Mouse (Mus musculus) MEL (cell line): ENCODE measurements around the gene Ghrl. TPM values are rescaled to one million over a fixed set of nuclear protein-coding genes. Genes with fewer than 3 reads are reported as not detected.

Source experiments
- DNase-seq: peaks from one replicate; pipeline ENCODE4 v3.0.0; 2011; ENCODE audit warnings: low read depth, low spot score
- H3K27ac ChIP-seq: 2 replicates; pipeline ENCODE4 v1.5.1; 2012; ENCODE audit warnings: low read depth, mild to moderate bottlenecking, control low read depth, low read length, moderate library complexity; ENCODE audit not compliant: control insufficient read depth
- H3K27me3 ChIP-seq, 2 experiments: fragments of 150-350 bp in 1 of 2; sonication (generic) in 1 of 2; 2 replicates each; pipeline ENCODE4 v1.6.1; 2012; ENCODE audit warnings: low read length in 2 of 2, mild to moderate bottlenecking in 2 of 2, improper control_type of control experiment in 1 of 2, moderate library complexity in 1 of 2; ENCODE audit not compliant: insufficient read depth in 2 of 2, control insufficient read depth in 1 of 2
- H3K36me3 ChIP-seq, 2 experiments: 2 replicates each; pipeline ENCODE4 v1.6.1; 2012 to 2014; ENCODE audit warnings: low read length in 2 of 2, improper control_type of control experiment in 1 of 2, inconsistent platforms in 1 of 2, mild to moderate bottlenecking in 1 of 2; ENCODE audit not compliant: insufficient read depth in 2 of 2, control insufficient read depth in 1 of 2
- H3K4me1 ChIP-seq, 2 experiments: fragments of 150-350 bp in 1 of 2; sonication (generic) in 1 of 2; 2 replicates each; pipeline ENCODE4 v1.6.1; 2012; ENCODE audit warnings: low read length in 2 of 2, improper control_type of control experiment in 1 of 2, mild to moderate bottlenecking in 1 of 2; ENCODE audit not compliant: insufficient read depth in 2 of 2, control insufficient read depth in 1 of 2
- H3K4me3 ChIP-seq, 2 experiments: fragments of 150-350 bp in 1 of 2; sonication (generic) in 1 of 2; 2 replicates each; pipeline ENCODE4 v1.5.1; 2012; ENCODE audit warnings: low read depth in 2 of 2, low read length in 2 of 2, mild to moderate bottlenecking in 2 of 2, moderate library complexity in 2 of 2, control low read depth in 1 of 2, improper control_type of control experiment in 1 of 2; ENCODE audit not compliant: control insufficient read depth in 1 of 2, insufficient read depth in 1 of 2
- H3K79me2 ChIP-seq: 2 replicates; pipeline ENCODE4 v1.6.1; 2012; ENCODE audit warnings: mild to moderate bottlenecking, low read length, moderate library complexity; ENCODE audit not compliant: control insufficient read depth, poor library complexity, insufficient read depth
- H3K9ac ChIP-seq: 2 replicates; pipeline ENCODE4 v1.6.1; 2012; ENCODE audit warnings: low read depth, mild to moderate bottlenecking, control low read depth, low read length, moderate library complexity; ENCODE audit not compliant: control insufficient read depth, poor library complexity, severe bottlenecking
- H3K9me3 ChIP-seq: fragments of 150-350 bp; sonication (generic); replicated peaks from 2 replicates; pipeline ENCODE4 v1.6.1; 2012; ENCODE audit warnings: mild to moderate bottlenecking, low read length, improper control_type of control experiment, moderate library complexity; ENCODE audit not compliant: insufficient read depth
- CHD1 ChIP-seq: IDR thresholded peaks from 2 replicates; pipeline ENCODE4 v1.6.1; 2012; ENCODE audit warnings: low read depth, mild to moderate bottlenecking, inconsistent platforms, low read length, improper control_type of control experiment
- ELF1 ChIP-seq: IDR thresholded peaks from 2 replicates; pipeline ENCODE4 v1.6.1; 2014; ENCODE audit warnings: low read depth, mild to moderate bottlenecking, inconsistent platforms, low read length, improper control_type of control experiment, moderate library complexity
- EP300 ChIP-seq, 2 experiments: IDR thresholded peaks; 2 replicates each; pipeline ENCODE4 v1.6.1; 2011; ENCODE audit warnings: improper control_type of control experiment in 2 of 2, low read length in 2 of 2, low read depth in 1 of 2, mild to moderate bottlenecking in 1 of 2
- ETS1 ChIP-seq: IDR thresholded peaks from 2 replicates; pipeline ENCODE4 v1.6.1; 2012; ENCODE audit warnings: low read depth, mild to moderate bottlenecking, inconsistent platforms, low read length, improper control_type of control experiment, moderate library complexity
- GABPA ChIP-seq: IDR thresholded peaks from 2 replicates; pipeline ENCODE4 v1.6.1; 2012; ENCODE audit warnings: low read depth, mild to moderate bottlenecking, inconsistent platforms, low read length, improper control_type of control experiment, moderate library complexity
- GATA1 ChIP-seq: IDR thresholded peaks from 2 replicates; pipeline ENCODE4 v1.6.1; 2011; ENCODE audit warnings: low read depth, low read length, improper control_type of control experiment
- HCFC1 ChIP-seq: IDR thresholded peaks from 2 replicates; pipeline ENCODE4 v1.6.1; 2012; ENCODE audit warnings: low read depth, mild to moderate bottlenecking, inconsistent platforms, low read length, improper control_type of control experiment, moderate library complexity
- KAT2A ChIP-seq: conservative IDR thresholded peaks from 2 replicates; pipeline ENCODE4 v1.6.1; 2012; ENCODE audit warnings: low read depth, low read length, improper control_type of control experiment, inconsistent platforms
- MAFK ChIP-seq: IDR thresholded peaks from 2 replicates; pipeline ENCODE4 v1.6.1; 2011; ENCODE audit warnings: low read depth, mild to moderate bottlenecking, low read length, improper control_type of control experiment, borderline replicate concordance
- MXI1 ChIP-seq: IDR thresholded peaks from 2 replicates; pipeline ENCODE4 v1.6.1; 2011; ENCODE audit warnings: mild to moderate bottlenecking, low read depth, low read length, improper control_type of control experiment
- MYC ChIP-seq: IDR thresholded peaks from 2 replicates; pipeline ENCODE4 v1.6.1; 2011; ENCODE audit warnings: low read depth, mild to moderate bottlenecking, low read length, improper control_type of control experiment, moderate library complexity
- NELFE ChIP-seq: IDR thresholded peaks from 2 replicates; pipeline ENCODE4 v1.6.1; 2011; ENCODE audit warnings: low read depth, low read length, improper control_type of control experiment
- NRF1 ChIP-seq: IDR thresholded peaks from 2 replicates; pipeline ENCODE4 v1.6.1; 2014; ENCODE audit warnings: low read depth, mild to moderate bottlenecking, inconsistent platforms, low read length, improper control_type of control experiment, moderate library complexity; ENCODE audit not compliant: poor library complexity, insufficient read depth, severe bottlenecking
- POLR2A ChIP-seq, 2 experiments: IDR thresholded peaks; 2 replicates each; pipeline ENCODE4 v1.6.1; 2011 to 2012; ENCODE audit warnings: low read length in 2 of 2, mild to moderate bottlenecking in 2 of 2, control low read depth in 1 of 2, improper control_type of control experiment in 1 of 2, low read depth in 1 of 2, moderate library complexity in 1 of 2; ENCODE audit not compliant: control insufficient read depth in 1 of 2, insufficient read depth in 1 of 2, poor library complexity in 1 of 2
- POLR2AphosphoS2 ChIP-seq: IDR thresholded peaks from 2 replicates; pipeline ENCODE4 v1.6.1; 2011; ENCODE audit warnings: low read length, improper control_type of control experiment
- POLR2AphosphoS5 ChIP-seq: IDR thresholded peaks from 2 replicates; pipeline ENCODE4 v1.6.1; 2012; ENCODE audit warnings: low read depth, borderline replicate concordance, mild to moderate bottlenecking, inconsistent platforms, low read length, moderate library complexity, mixed read lengths
- RAD21 ChIP-seq: IDR thresholded peaks from 2 replicates; pipeline ENCODE4 v1.6.1; 2011; ENCODE audit warnings: mild to moderate bottlenecking, low read depth, low read length, improper control_type of control experiment
- SIN3A ChIP-seq: IDR thresholded peaks from 2 replicates; pipeline ENCODE4 v1.6.1; 2012; ENCODE audit warnings: low read length, improper control_type of control experiment, inconsistent platforms
- TBP ChIP-seq: IDR thresholded peaks from 2 replicates; pipeline ENCODE4 v1.8.0; 2011; ENCODE audit warnings: low read depth, low read length, improper control_type of control experiment
- UBTF ChIP-seq: IDR thresholded peaks from 2 replicates; pipeline ENCODE4 v1.6.1; 2012; ENCODE audit warnings: low read depth, mild to moderate bottlenecking, inconsistent platforms, low read length, improper control_type of control experiment, moderate library complexity, borderline replicate concordance; ENCODE audit not compliant: insufficient read depth
- USF1 ChIP-seq: IDR thresholded peaks from 2 replicates; pipeline ENCODE4 v1.6.1; 2014; ENCODE audit warnings: low read depth, mild to moderate bottlenecking, inconsistent platforms, low read length, improper control_type of control experiment, moderate library complexity
- USF2 ChIP-seq, 2 experiments: IDR thresholded peaks; 2 replicates each; pipeline ENCODE4 v1.6.1; 2011 to 2012; ENCODE audit warnings: improper control_type of control experiment in 2 of 2, low read length in 2 of 2, borderline replicate concordance in 1 of 2, inconsistent platforms in 1 of 2, low read depth in 1 of 2, mild to moderate bottlenecking in 1 of 2; ENCODE audit not compliant: insufficient read depth in 1 of 2
- ZNF384 ChIP-seq: IDR thresholded peaks from 2 replicates; pipeline ENCODE4 v1.6.1; 2012; ENCODE audit warnings: low read depth, mild to moderate bottlenecking, inconsistent platforms, low read length, improper control_type of control experiment
- polyA plus RNA-seq, 2 experiments: library from polyadenylated mRNA; stranded (reverse) in 1 of 2; unstranded in 1 of 2; fragments of >175 nt in 1 of 2; fragments of >200 nt in 1 of 2; gene quantifications; 2 replicates each; pipeline versions ENCODE4 v1.2.1 to v1.2.4; 2012; ENCODE audit warnings: low replicate concordance in 2 of 2, low read depth in 1 of 2; ENCODE audit not compliant: insufficient read length in 2 of 2, insufficient read depth in 1 of 2, missing spikeins in 1 of 2
- total RNA-seq: library from RNA; depleted of rRNA; stranded (reverse); fragments of 300-350 nt; gene quantifications from 2 replicates; pipeline ENCODE4 v1.2.3, GENCODE M21; 2012

Ghrl gene
- total and polyA plus RNA-seq, 3 experiments, result 0.81 to 2.8 TPM; not detected in 1

GRCm38 (mm10) chr6:113717541-113717940 is 2.1 kb downstream of the Ghrl start:
- no peak for TF ChIP-seq USF2 (IDR thresholded peaks at IDR 0.05; ENCODE audit: borderline replicate concordance in 1 of 2, insufficient read depth in 1 of 2, low read depth in 1 of 2, low read length in 2 of 2)
- TF ChIP-seq POLR2A (IDR thresholded peaks at IDR 0.05; ENCODE audit: control insufficient read depth in 1 of 2, insufficient read depth in 1 of 2, low read depth in 1 of 2, low read length in 2 of 2, poor library complexity in 1 of 2), result no peak
- no peak for TF ChIP-seq MAFK
- no peak for TF ChIP-seq SIN3A
- TF ChIP-seq TBP, result no peak
- TF ChIP-seq USF1, result no peak
- no peak for TF ChIP-seq NELFE
- no peak for TF ChIP-seq RAD21
- no peak for TF ChIP-seq CHD1
- TF ChIP-seq POLR2AphosphoS5, result no peak
- no peak for TF ChIP-seq ZNF384
- no peak for TF ChIP-seq NRF1
- TF ChIP-seq MYC, result no peak
- Histone ChIP-seq H3K9me3 (no peaks in the 10 kb centered on the region), H3K4me3 (no peak overlapping the region), H3K4me1 (no peaks in the 10 kb centered on the region; a peak in 1 of 4 replicates), H3K36me3 (peaks cover 6 to 29% of the 10 kb centered on the region in 2 experiments; a peak in 3 of 4 replicates), H3K9ac (no peak overlapping the region), H3K27me3 (no peaks in the 10 kb centered on the region), H3K27ac (no peak overlapping the region), H3K79me2 (no peaks in the 10 kb centered on the region)
- no peak for DNase-seq

GRCm38 (mm10) chr6:113714797-113715196 is 4.9 kb downstream of the Ghrl start:
- no peak overlapping the region for H3K4me3 ChIP-seq
- no peak overlapping the region for H3K9ac ChIP-seq
- no peak for TF ChIP-seq HCFC1
- no peak for TF ChIP-seq MAFK
- TF ChIP-seq MXI1, result no peak
- TF ChIP-seq NRF1, result no peak
- no peak for TF ChIP-seq USF1
- no peak for TF ChIP-seq USF2 (IDR thresholded peaks at IDR 0.05; ENCODE audit: borderline replicate concordance in 1 of 2, insufficient read depth in 1 of 2, low read depth in 1 of 2, low read length in 2 of 2)
- TF ChIP-seq UBTF, result no peak
- TF ChIP-seq ETS1, result no peak
- TF ChIP-seq ZNF384, result no peak
- TF ChIP-seq NELFE, result no peak
- TF ChIP-seq CHD1, result no peak
- no peak for TF ChIP-seq RAD21
- TF ChIP-seq KAT2A, result no peak
- no peak for TF ChIP-seq ELF1
- TF ChIP-seq GABPA, result no peak
- TF ChIP-seq POLR2AphosphoS2, result no peak
- no peak for TF ChIP-seq EP300 (IDR thresholded peaks at IDR 0.05; ENCODE audit: low read depth in 1 of 2, low read length in 2 of 2)
- TF ChIP-seq GATA1, result no peak
- H3K27ac ChIP-seq, result no peak overlapping the region
- no peaks in the 10 kb centered on the region; a peak in 1 of 4 replicates for H3K4me1 ChIP-seq
- H3K27me3 ChIP-seq, result no peaks in the 10 kb centered on the region
- no peaks in the 10 kb centered on the region for H3K79me2 ChIP-seq
- H3K9me3 ChIP-seq, result no peaks in the 10 kb centered on the region
- peaks cover 6 to 38% of the 10 kb centered on the region in 2 experiments; a peak in 3 of 4 replicates for H3K36me3 ChIP-seq
- no peak for DNase-seq
